31 mouse cellular contexts compared by ENCODE assay signal in genomic region chr16:64620116-64620515, GRCm38 (mm10). TPM values are rescaled to one million over a fixed set of nuclear protein-coding genes. Genes with fewer than 3 reads are reported as not detected.
"Had no signal": no experiment of that assay in that cellular context is flagged by ENCODE, and none has a peak within 500 bp of the region (broad histone marks: within the 10 kb centered on the region; RNA-seq: fewer than 3 reads in every experiment).

No protein-coding gene starts in this region.

- H3K4me1 ChIP-seq: embryonic facial prominence, embryonic 10.5 days; embryonic facial prominence, embryonic 12.5 days; embryonic facial prominence, embryonic 13.5 days; embryonic facial prominence, embryonic 15.5 days; forebrain, embryonic 10.5 days; forebrain, embryonic 12.5 days; forebrain, embryonic 13.5 days; forebrain, embryonic 15.5 days had no signal

- H3K27ac ChIP-seq: embryonic facial prominence, embryonic 10.5 days; embryonic facial prominence, embryonic 12.5 days; embryonic facial prominence, embryonic 13.5 days; embryonic facial prominence, embryonic 15.5 days; forebrain, embryonic 10.5 days; forebrain, embryonic 12.5 days; forebrain, embryonic 13.5 days; forebrain, embryonic 15.5 days; gastrocnemius, adult 2 months had no signal

- H3K4me2 ChIP-seq: embryonic facial prominence, embryonic 12.5 days; embryonic facial prominence, embryonic 13.5 days; embryonic facial prominence, embryonic 15.5 days; forebrain, embryonic 12.5 days; forebrain, embryonic 13.5 days; forebrain, embryonic 15.5 days had no signal

- H3K4me3 ChIP-seq: embryonic facial prominence, embryonic 10.5 days; embryonic facial prominence, embryonic 12.5 days; embryonic facial prominence, embryonic 13.5 days; embryonic facial prominence, embryonic 15.5 days; erythroblast, embryonic 14.5 days; forebrain, embryonic 10.5 days; forebrain, embryonic 12.5 days; forebrain, embryonic 13.5 days; forebrain, embryonic 15.5 days; gastrocnemius, adult 2 months had no signal

- H3K9me3 ChIP-seq: embryonic facial prominence, embryonic 10.5 days; embryonic facial prominence, embryonic 12.5 days; embryonic facial prominence, embryonic 13.5 days; embryonic facial prominence, embryonic 15.5 days; forebrain, embryonic 10.5 days; forebrain, embryonic 12.5 days; forebrain, embryonic 13.5 days; forebrain, embryonic 15.5 days had no signal

- DNase-seq: cerebellum, adult 2 months; cerebellum, adult 8-10 months; cerebellum, adult 9-10 months; cerebellum, adult 9-11 months; cerebellum, postnatal 10 days; cerebellum, postnatal 14 days; cerebellum, postnatal 25 days; cerebellum, postnatal 36 days; embryo, embryonic 11 days; forebrain, postnatal 0 days; gastrocnemius, adult 2 months; gastrocnemius, postnatal 10 days; gastrocnemius, postnatal 14 days; gastrocnemius, postnatal 25 days; gastrocnemius, postnatal 36 days; heart, adult 11 months; heart, adult 18-20 months had no signal

- H3K9ac ChIP-seq: embryonic facial prominence, embryonic 12.5 days; embryonic facial prominence, embryonic 13.5 days; embryonic facial prominence, embryonic 15.5 days; forebrain, embryonic 12.5 days; forebrain, embryonic 13.5 days; forebrain, embryonic 15.5 days; forebrain, postnatal 0 days had no signal

- H3K36me3 ChIP-seq: embryonic facial prominence, embryonic 10.5 days; embryonic facial prominence, embryonic 12.5 days; embryonic facial prominence, embryonic 13.5 days; embryonic facial prominence, embryonic 15.5 days; forebrain, embryonic 10.5 days; forebrain, embryonic 12.5 days; forebrain, embryonic 15.5 days had no signal

- ATAC-seq: forebrain, embryonic 13.5 days; forebrain, embryonic 14.5 days; forebrain, embryonic 15.5 days; forebrain, embryonic 16.5 days; forebrain, postnatal 0 days had no signal

- H3K27me3 ChIP-seq: embryonic facial prominence, embryonic 12.5 days; embryonic facial prominence, embryonic 13.5 days; embryonic facial prominence, embryonic 15.5 days; forebrain, embryonic 12.5 days; forebrain, embryonic 13.5 days; forebrain, embryonic 15.5 days had no signal

RNA-seq across cellular contexts. Expression of gene Csnka2ip, which starts 17.9 kb away (rescaled TPM):
- polyA plus RNA-seq: embryonic facial prominence, embryonic 10.5 days; embryonic facial prominence, embryonic 11.5 days; embryonic facial prominence, embryonic 12.5 days; embryonic facial prominence, embryonic 13.5 days; embryonic facial prominence, embryonic 14.5 days; embryonic facial prominence, embryonic 15.5 days; erythroblast, embryonic 14.5 days; forebrain, embryonic 10.5 days; forebrain, embryonic 11.5 days; forebrain, embryonic 12.5 days; forebrain, embryonic 13.5 days; forebrain, embryonic 14.5 days; forebrain, embryonic 15.5 days; forebrain, embryonic 16.5 days; forebrain, postnatal 0 days had no signal
